Mouse (Mus musculus): ENCODE results near the gene Dync2li1. TPM values are rescaled to one million over a fixed set of nuclear protein-coding genes. Genes with fewer than 3 reads are reported as not detected.
A peak's percentile ranks its signal among the peaks of the same experiment; 100 is the strongest.

Gene Dync2li1
- polyA plus RNA-seq, 1 experiment from 2014 or later: 36.1 TPM

DNA sequence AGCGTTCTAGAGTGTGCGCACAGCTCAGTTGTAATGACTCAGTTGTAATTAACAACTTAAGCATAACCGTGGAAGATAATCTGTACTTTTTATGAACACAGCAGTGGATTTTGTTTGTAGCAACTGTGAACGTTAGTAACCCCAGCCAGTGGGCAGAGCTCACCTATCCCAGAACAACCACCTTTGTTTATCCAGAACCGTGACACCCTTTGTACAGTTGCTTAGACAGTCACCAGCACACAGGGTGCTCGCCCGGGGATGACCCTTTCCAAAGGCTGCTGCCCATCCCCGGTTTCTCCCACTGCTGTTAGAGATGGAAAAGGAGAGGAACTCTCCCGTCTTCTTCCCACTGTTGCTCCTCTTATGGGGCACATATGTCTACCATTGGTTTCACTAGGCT, 27.2 kb downstream of the Dync2li1 start:
- WGBS: 90% methylated on average over 9 of the region's 9 CpGs

DNA sequence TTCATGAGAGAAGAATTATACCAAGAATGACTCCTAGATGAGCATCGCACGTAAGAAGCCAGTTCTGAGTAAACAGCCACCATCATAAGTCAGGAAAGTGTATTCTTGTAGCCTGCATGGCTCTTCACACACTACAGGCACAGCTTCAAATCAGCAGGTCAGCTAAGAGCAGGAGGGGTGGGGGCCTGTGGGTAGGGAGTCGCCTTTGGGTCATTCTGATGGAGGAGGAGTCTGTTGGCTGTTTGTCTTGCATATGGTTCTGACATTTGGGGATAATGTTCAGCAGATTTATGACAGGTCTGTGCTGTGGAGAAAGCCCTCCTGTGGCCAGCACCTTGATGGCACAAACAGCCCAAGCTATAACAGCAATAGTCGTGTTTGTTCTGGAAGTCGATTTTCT, 29.9 kb downstream of the Dync2li1 start:
- H3K4me3 ChIP-seq: no peak overlapping the region
- ATAC-seq (replicated peaks): no peak
- no peak overlapping the region for H3K4me2 ChIP-seq (replicated peaks)
- no peaks in the 10 kb centered on the region for H3K36me3 ChIP-seq
- no peaks in the 10 kb centered on the region for H3K27me3 ChIP-seq
- peaks cover 3% of the 10 kb centered on the region; the same call in 1 of the 2 replicates for H3K4me1 ChIP-seq
- no peaks in the 10 kb centered on the region for H3K9me3 ChIP-seq
- peak overlapping the region; percentile 37 for H3K27ac ChIP-seq (replicated peaks)
- 81% methylated on average over 5 of the region's 5 CpGs for WGBS
- H3K9ac ChIP-seq (replicated peaks): no peak overlapping the region

More for the DNA sequence above, 27.2 kb downstream of the Dync2li1 start:
- H3K4me2 ChIP-seq (replicated peaks): no peak overlapping the region
- H3K4me3 ChIP-seq: no peak overlapping the region
- H3K9me3 ChIP-seq: no peaks in the 10 kb centered on the region
- H3K36me3 ChIP-seq: no peaks in the 10 kb centered on the region
- no peak for ATAC-seq (replicated peaks)
- H3K9ac ChIP-seq (replicated peaks): no peak overlapping the region
- peaks cover 3% of the 10 kb centered on the region; the same call in 1 of the 2 replicates for H3K4me1 ChIP-seq
- no peaks in the 10 kb centered on the region for H3K27me3 ChIP-seq
- no peak overlapping the region for H3K27ac ChIP-seq (replicated peaks)

DNA sequence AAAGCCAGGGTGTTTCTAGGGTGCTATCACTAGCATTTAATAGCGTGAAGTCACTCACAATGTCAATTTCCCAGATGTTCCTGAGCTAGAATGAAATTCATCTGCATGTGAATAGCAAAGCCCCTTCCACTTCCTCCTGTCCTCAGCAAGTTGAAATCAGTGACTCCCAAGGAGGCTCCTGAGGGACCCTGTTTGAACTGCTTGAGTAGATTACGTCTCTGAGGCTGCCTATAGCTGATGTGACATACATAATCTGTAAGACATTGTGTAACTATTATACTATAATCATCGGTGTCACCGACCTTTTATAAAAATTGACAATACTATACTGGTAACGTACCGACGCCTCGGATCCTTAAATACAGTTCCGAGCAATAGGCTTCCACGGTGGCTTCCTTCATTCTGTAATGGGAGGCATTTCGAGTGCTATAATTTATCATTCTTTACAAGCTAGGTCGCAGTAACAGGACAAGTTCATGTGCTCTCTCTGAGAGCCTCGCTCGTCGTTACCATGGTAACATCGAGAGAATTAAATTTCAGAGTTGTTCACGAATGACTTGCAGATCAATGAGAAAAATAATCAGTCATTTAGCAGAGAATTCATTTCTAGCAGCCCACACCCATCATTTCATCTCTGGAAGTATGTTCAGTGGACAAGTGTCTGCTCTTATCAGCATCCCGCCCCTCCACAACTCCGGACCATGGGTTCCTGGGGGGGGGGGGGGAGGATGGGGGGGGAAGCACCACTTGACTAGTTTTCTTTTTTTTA, 30.5 kb downstream of the Dync2li1 start:
- H3K27me3 ChIP-seq: no peaks in the 10 kb centered on the region
- no peaks in the 10 kb centered on the region for H3K36me3 ChIP-seq
- no peak overlapping the region for H3K4me3 ChIP-seq
- WGBS: 63% methylated on average over 19 of the region's 19 CpGs
- ATAC-seq (replicated peaks): peak; percentile 55; the same call in 1 of the 2 replicates
- H3K4me1 ChIP-seq: peaks cover 3% of the 10 kb centered on the region; the same call in 1 of the 2 replicates
- H3K4me2 ChIP-seq (replicated peaks): no peak overlapping the region
- peak overlapping the region; percentile 37 for H3K27ac ChIP-seq (replicated peaks)
- no peaks in the 10 kb centered on the region for H3K9me3 ChIP-seq
- no peak overlapping the region for H3K9ac ChIP-seq (replicated peaks)

DNA sequence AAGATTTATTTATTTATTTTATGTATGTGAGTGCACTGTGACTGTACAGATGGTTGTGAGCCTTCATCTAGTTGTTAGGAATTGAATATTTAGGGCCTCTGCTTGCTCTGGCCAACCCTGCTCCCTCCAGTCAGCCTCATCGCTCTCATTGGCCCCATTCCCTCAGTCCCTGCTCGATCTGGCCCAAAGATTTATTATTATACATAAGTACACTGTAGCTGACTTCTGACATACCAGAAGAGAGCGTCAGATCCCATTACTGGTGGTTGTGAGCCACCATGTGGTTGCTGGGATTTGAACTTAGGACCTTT, 31.1 kb downstream of the Dync2li1 start:
- Histone ChIP-seq H3K4me2 (replicated peaks) (no peak overlapping the region), H3K36me3 (no peaks in the 10 kb centered on the region), H3K4me3 (no peak overlapping the region), H3K9me3 (no peaks in the 10 kb centered on the region), H3K27me3 (no peaks in the 10 kb centered on the region), H3K9ac (replicated peaks) (no peak overlapping the region), H3K4me1 (peaks cover 3% of the 10 kb centered on the region; the same call in 1 of the 2 replicates), H3K27ac (replicated peaks) (no peak overlapping the region; the same call in 1 of the 2 replicates)
- WGBS: 88% methylated on average over 3 of the region's 3 CpGs
- peak; percentile 64; the same call in 1 of the 2 replicates for ATAC-seq (replicated peaks)

DNA sequence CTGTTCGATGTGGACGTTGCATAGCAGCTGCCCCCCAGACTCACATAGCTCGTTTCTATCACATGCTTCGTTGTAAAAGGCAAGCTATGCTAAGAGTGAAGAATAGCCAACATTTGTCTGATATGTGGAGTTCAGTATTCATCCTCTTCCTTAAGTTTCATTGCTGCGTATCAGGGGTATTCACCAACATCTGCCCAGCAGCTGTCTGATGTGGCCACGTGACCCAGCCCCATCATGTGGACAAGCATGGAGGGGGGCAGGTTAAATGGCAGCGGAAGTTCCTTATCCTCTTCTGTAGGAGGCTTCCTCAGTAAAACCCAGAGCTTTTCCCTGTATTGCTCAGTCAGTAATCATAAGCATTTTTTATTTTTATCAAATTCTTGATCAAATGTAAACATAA, 31.5 kb downstream of the Dync2li1 start:
- WGBS: 84% methylated on average over 7 of the region's 7 CpGs
- Histone ChIP-seq H3K9ac (replicated peaks) (no peak overlapping the region), H3K27me3 (no peaks in the 10 kb centered on the region), H3K36me3 (no peaks in the 10 kb centered on the region), H3K4me2 (replicated peaks) (no peak overlapping the region), H3K4me1 (peaks cover 3% of the 10 kb centered on the region; the same call in 1 of the 2 replicates), H3K27ac (replicated peaks) (no peak overlapping the region; the same call in 1 of the 2 replicates), H3K4me3 (no peak overlapping the region), H3K9me3 (no peaks in the 10 kb centered on the region)
- ATAC-seq (replicated peaks): no peak

DNA sequence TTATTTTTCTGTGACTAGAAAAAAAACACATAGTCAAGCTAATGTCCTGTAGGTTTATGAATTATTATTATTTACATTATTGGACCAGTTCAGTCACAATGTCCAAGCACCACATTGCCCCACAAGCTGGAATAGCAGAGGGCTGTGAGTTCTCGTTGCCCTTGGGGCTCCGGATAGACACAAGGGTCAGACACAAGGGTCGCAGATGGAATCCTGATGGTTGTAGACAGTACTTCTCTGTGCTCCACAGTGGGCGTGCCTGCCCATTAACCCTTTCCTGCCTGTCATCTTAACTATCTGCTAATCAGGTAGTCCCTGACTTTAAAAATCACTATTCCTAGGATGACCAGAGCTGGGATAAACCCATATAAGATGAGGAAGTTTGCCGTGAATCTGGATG, 31.9 kb downstream of the Dync2li1 start:
- H3K4me2 ChIP-seq (replicated peaks): no peak overlapping the region
- H3K9me3 ChIP-seq: no peaks in the 10 kb centered on the region
- H3K4me1 ChIP-seq: peaks cover 3% of the 10 kb centered on the region; the same call in 1 of the 2 replicates
- no peak overlapping the region for H3K4me3 ChIP-seq
- H3K27me3 ChIP-seq: no peaks in the 10 kb centered on the region
- 56% methylated on average over 5 of the region's 5 CpGs for WGBS
- no peaks in the 10 kb centered on the region for H3K36me3 ChIP-seq
- no peak overlapping the region for H3K9ac ChIP-seq (replicated peaks)
- ATAC-seq (replicated peaks): no peak
- no peak overlapping the region for H3K27ac ChIP-seq (replicated peaks)

DNA sequence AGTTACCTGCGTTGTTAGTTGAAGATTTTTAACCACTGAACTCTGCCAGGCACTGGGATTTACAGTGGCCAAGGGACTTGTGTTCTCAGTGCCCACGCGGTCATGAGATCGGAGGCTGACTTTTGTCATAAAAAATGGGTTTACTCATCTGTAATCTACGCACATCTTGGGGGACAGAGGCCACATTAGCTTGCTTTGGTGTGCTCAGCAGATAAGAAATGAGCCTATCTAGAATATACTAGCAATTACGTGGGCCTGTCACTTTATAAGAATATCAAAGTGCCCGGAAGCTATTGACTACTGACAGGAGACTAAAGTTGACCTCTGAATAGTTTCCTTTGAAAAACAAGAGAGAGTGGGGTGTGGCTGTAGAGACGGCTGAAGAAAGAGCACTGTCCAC, 32.7 kb downstream of the Dync2li1 start:
- Histone ChIP-seq H3K27me3 (no peaks in the 10 kb centered on the region), H3K27ac (replicated peaks) (no peak overlapping the region), H3K4me2 (replicated peaks) (no peak overlapping the region), H3K9ac (replicated peaks) (no peak overlapping the region), H3K9me3 (no peaks in the 10 kb centered on the region), H3K4me1 (peaks cover 3% of the 10 kb centered on the region; the same call in 1 of the 2 replicates), H3K36me3 (no peaks in the 10 kb centered on the region), H3K4me3 (no peak overlapping the region)
- WGBS: 79% methylated on average over 8 of the region's 8 CpGs
- no peak for ATAC-seq (replicated peaks)

DNA sequence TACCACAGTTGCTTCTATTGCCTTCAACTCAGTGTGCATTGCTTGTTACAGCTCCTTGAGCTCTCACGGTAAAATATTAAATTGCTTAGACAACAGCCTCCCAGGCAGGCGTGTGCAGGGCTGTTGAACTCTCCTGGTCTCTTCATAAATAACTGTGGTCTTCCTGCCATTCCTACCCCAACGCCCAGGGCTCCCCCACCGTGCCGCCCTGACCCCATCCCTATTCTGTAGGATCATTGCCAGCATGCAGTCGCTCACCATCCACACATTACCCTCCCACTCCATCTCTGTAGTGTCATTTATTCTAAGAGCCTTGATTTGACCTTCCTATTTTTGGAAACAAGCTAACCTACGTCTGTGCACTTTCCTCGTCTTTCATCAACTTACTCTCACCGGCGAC, 38.8 kb downstream of the Dync2li1 start:
- WGBS: 68% methylated on average over 10 of the region's 10 CpGs
- Histone ChIP-seq H3K4me3 (no peak overlapping the region), H3K27me3 (no peaks in the 10 kb centered on the region), H3K4me1 (no peaks in the 10 kb centered on the region), H3K9ac (replicated peaks) (no peak overlapping the region), H3K27ac (replicated peaks) (no peak overlapping the region), H3K36me3 (no peaks in the 10 kb centered on the region), H3K9me3 (no peaks in the 10 kb centered on the region), H3K4me2 (replicated peaks) (no peak overlapping the region)
- no peak for ATAC-seq (replicated peaks)

DNA sequence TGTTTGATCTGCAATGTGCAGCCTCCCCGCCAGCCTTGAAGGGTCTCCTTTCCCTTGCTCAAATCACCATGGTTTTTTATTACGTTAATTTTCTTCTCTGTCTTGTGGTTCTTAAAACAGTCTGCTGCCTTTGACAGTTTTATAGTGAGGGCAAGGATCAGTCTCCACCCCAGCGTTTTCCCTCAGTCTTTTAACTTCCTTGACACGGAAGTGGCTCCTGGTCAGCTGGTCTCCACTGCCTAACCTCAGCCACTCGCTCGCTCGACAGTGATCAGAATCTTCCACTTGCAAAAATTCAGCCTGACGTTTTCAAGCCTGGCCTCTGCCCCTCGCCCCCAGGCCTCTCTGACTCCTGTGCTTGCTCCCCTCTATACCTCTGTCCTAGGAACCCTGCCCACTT, 39.4 kb downstream of the Dync2li1 start:
- no peaks in the 10 kb centered on the region for H3K9me3 ChIP-seq
- H3K36me3 ChIP-seq: no peaks in the 10 kb centered on the region
- H3K27me3 ChIP-seq: no peaks in the 10 kb centered on the region
- no peak for ATAC-seq (replicated peaks)
- no peak overlapping the region for H3K4me2 ChIP-seq (replicated peaks)
- no peaks in the 10 kb centered on the region for H3K4me1 ChIP-seq
- no peak overlapping the region for H3K27ac ChIP-seq (replicated peaks)
- no peak overlapping the region for H3K4me3 ChIP-seq
- WGBS: 67% methylated on average over 9 of the region's 9 CpGs
- no peak overlapping the region for H3K9ac ChIP-seq (replicated peaks)

DNA sequence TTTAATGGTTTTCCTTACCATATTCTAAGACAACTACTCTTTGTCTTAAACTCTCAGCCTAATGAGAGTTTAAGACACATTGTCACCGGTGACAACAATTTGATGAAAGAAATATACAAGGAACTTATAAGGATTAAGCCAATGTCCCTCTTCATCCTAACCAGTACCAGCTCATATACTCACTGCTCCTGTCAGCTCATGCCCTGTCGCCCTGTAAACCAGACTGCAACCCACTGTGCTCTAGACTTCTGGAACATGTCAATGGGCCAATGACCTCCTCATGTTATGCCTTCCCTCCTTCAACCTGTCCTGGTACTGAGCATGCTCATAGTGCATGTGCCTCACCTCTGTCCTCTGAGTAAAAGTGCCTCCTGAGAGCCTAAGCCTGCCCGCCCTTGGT, 41.6 kb downstream of the Dync2li1 start:
- WGBS: 90% methylated on average over 3 of the region's 3 CpGs
- H3K4me3 ChIP-seq: no peak overlapping the region
- ATAC-seq (replicated peaks): no peak
- no peaks in the 10 kb centered on the region for H3K27me3 ChIP-seq
- no peak overlapping the region for H3K9ac ChIP-seq (replicated peaks)
- H3K36me3 ChIP-seq: no peaks in the 10 kb centered on the region
- H3K27ac ChIP-seq (replicated peaks): no peak overlapping the region
- no peaks in the 10 kb centered on the region for H3K4me1 ChIP-seq
- no peak overlapping the region for H3K4me2 ChIP-seq (replicated peaks)
- H3K9me3 ChIP-seq: no peaks in the 10 kb centered on the region

DNA sequence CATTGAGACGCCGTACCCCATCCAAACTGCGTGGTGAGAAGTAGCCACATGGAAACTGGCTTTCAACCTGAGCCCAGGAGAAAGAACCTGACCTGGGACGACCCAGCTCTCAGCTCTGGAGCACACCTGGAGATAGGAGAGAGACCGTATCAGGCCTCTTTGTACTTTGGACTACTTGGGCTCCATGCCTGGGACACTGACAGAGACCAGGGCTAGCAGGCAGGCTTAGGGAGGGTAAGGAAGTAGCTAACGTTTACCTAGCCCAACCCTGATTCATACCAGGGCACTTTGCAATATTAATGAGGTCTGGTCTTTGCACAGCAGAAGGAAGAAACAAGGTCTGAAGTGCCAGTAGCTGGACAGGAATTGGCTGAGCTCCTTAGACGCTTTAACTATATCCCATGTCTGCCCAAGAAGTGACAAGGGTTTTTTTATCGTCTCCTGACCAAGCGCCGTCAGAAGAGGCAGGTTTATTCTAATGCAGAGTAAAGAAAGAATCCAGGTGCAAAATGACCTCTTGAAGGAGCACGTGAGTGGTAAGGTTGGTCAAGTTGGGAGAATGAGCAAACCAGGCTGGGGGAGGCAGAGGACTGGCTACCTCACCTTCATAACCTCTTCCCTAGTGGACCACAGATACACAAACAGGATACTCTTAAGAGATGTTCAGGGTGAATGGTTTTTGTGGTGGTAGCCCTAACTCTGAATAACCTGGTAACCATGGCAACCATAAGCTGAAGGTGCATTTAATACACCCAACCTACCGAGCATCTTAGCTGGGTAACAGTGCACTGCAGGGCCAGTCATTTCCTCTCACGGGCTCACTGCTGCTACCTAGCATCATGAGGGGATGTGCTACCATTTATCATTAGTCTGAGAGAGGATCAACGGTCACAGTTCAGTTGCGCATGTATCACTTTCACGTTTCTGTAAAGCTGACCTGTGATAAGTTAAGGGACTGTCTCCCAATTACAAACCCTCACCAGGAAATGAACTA, 46.4 kb downstream of the Dync2li1 start:
- Histone ChIP-seq H3K36me3 (no peaks in the 10 kb centered on the region), H3K4me3 (no peak overlapping the region)
- 75% methylated on average over 16 of the region's 16 CpGs for WGBS

DNA sequence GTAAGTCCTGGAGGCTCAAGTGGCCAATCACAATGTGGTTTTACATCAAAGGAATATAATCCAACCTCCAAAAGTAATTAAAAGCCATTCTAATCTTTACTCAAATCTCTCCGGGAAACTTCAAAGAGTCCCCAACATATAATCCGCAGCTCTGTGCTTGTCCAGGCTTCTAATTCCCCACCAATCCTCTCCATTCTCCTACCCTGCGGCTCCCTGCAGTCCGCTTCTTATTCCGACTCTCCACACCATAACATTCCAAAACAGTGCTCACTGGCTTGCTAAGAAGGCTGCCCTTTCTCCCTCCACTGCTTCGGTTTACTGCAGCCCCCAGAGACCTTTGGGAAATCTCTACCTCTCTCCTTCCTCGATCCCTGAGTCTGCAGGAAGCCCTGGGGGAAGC, 47.8 kb downstream of the Dync2li1 start:
- WGBS: 4% methylated on average over 7 of the region's 7 CpGs
- H3K4me2 ChIP-seq (replicated peaks): no peak overlapping the region
- H3K4me1 ChIP-seq: peaks cover 10% of the 10 kb centered on the region
- H3K27ac ChIP-seq (replicated peaks): no peak overlapping the region
- no peaks in the 10 kb centered on the region for H3K9me3 ChIP-seq
- H3K36me3 ChIP-seq: no peaks in the 10 kb centered on the region
- peaks cover 17% of the 10 kb centered on the region for H3K27me3 ChIP-seq
- no peak overlapping the region for H3K9ac ChIP-seq (replicated peaks)
- no peak overlapping the region for H3K4me3 ChIP-seq
- no peak for ATAC-seq (replicated peaks)

More for the DNA sequence above, 46.4 kb downstream of the Dync2li1 start:
- Histone ChIP-seq H3K27ac (replicated peaks) (no peak overlapping the region), H3K4me1 (peaks cover 10% of the 10 kb centered on the region), H3K27me3 (peaks cover 17% of the 10 kb centered on the region), H3K4me2 (replicated peaks) (no peak overlapping the region), H3K9me3 (no peaks in the 10 kb centered on the region), H3K9ac (replicated peaks) (no peak overlapping the region)
- no peak for ATAC-seq (replicated peaks)

All from forebrain, embryonic 15.5 days (tissue).